Mouse (Mus musculus) embryonic fibroblast, embryonic 13.5 days (primary cell): ENCODE data around the gene Cxcr4.

Experiments
- CTCF ChIP-seq: IDR thresholded peaks from 2 replicates; pipeline ENCODE4 v1.5.1; 2011; ENCODE audit warnings: mild to moderate bottlenecking, control low read depth, low read length, moderate library complexity, borderline replicate concordance; ENCODE audit not compliant: insufficient read depth
- POLR2A ChIP-seq: IDR thresholded peaks from 2 replicates; pipeline ENCODE4 v1.6.1; 2011; ENCODE audit warnings: low read depth, mild to moderate bottlenecking, control low read depth, low read length, moderate library complexity

DNA sequence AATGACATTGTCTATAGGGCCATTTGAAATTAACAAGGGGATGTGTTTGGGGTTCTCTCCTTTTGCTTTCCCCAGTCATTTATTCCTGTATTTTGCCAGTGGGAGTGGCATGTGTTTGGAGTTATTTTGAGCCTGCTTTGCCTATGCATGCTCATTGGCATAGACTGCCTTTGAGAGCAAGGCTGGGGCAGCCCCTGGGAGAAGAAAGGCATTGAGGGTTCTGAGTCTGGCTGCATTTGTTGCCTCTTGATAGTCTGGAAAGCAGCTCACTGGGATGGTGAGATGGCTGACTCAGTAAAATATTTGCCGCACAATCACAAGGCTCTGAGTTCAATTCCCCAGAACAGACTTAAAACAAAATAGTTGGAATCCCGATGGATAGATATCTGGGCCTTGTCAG, 8.5 kb upstream of the Cxcr4 start:
- TF ChIP-seq POLR2A (no peak), CTCF (no peak)
